In genomic region chr4:47246811-47247210, GRCm38 (mm10) we compare ENCODE assay signal across 11 mouse cellular contexts. TPM values are rescaled to one million over a fixed set of nuclear protein-coding genes. Genes with fewer than 3 reads are reported as not detected.
DNase-seq lines count a peak whose midpoint lies in the region; ATAC-seq and TF ChIP-seq lines count a peak whose summit lies in the region.
"Had no signal": no experiment of that assay in that cellular context is flagged by ENCODE, and none has a peak within 500 bp of the region (broad histone marks: within the 10 kb centered on the region; RNA-seq: fewer than 3 reads in every experiment).

No protein-coding gene starts in this region.

- H3K27ac ChIP-seq in embryonic facial prominence, embryonic 11.5 days (replicated peaks; ENCODE audit: low read depth, low read length): no peak overlapping the region
- no peak overlapping the region for H3K27ac ChIP-seq in embryonic facial prominence, embryonic 10.5 days (replicated peaks)
- no peak overlapping the region for H3K27ac ChIP-seq in midbrain, embryonic 14.5 days (replicated peaks; ENCODE audit: low read depth, low read length)
- no peak overlapping the region for H3K27ac ChIP-seq in midbrain, embryonic 10.5 days (replicated peaks)
- H3K27ac ChIP-seq in embryonic fibroblast, embryonic 13.5 days (ENCODE audit: insufficient read depth, low read length): no peak overlapping the region
- H3K27ac ChIP-seq: embryonic facial prominence, embryonic 15.5 days had no signal

- H3K4me2 ChIP-seq in embryonic facial prominence, embryonic 11.5 days (ENCODE audit: low read depth, low read length): no peak overlapping the region
- H3K4me2 ChIP-seq in midbrain, embryonic 14.5 days (ENCODE audit: low read length): no peak overlapping the region
- H3K4me2 ChIP-seq: embryonic facial prominence, embryonic 15.5 days had no signal

- peak; percentile 35; the same call in 1 of the 2 replicates for TF ChIP-seq CTCF in embryonic fibroblast, embryonic 13.5 days (IDR thresholded peaks at IDR 0.05; ENCODE audit: borderline replicate concordance, insufficient read depth, low read length)

- no peak overlapping the region for H3K9ac ChIP-seq in embryonic facial prominence, embryonic 11.5 days (replicated peaks; ENCODE audit: low read length)
- no peak overlapping the region for H3K9ac ChIP-seq in midbrain, embryonic 14.5 days (replicated peaks; ENCODE audit: low read length)
- H3K9ac ChIP-seq: embryonic facial prominence, embryonic 15.5 days had no signal

- no peaks in the 10 kb centered on the region for H3K36me3 ChIP-seq in embryonic facial prominence, embryonic 11.5 days (replicated peaks; ENCODE audit: control insufficient read depth, insufficient read depth, low read depth, low read length)
- H3K36me3 ChIP-seq in embryonic facial prominence, embryonic 10.5 days (replicated peaks): no peaks in the 10 kb centered on the region
- H3K36me3 ChIP-seq in midbrain, embryonic 14.5 days (ENCODE audit: control insufficient read depth, insufficient read depth, low read length): no peaks in the 10 kb centered on the region
- H3K36me3 ChIP-seq in midbrain, embryonic 10.5 days: no peaks in the 10 kb centered on the region
- H3K36me3 ChIP-seq: embryonic facial prominence, embryonic 15.5 days had no signal

- no peak overlapping the region for H3K4me3 ChIP-seq in embryonic facial prominence, embryonic 11.5 days (ENCODE audit: low read depth, low read length)
- H3K4me3 ChIP-seq in embryonic facial prominence, embryonic 10.5 days: no peak overlapping the region
- no peak overlapping the region for H3K4me3 ChIP-seq in midbrain, embryonic 14.5 days (replicated peaks; ENCODE audit: low read depth, low read length)
- no peak overlapping the region for H3K4me3 ChIP-seq in midbrain, embryonic 10.5 days
- H3K4me3 ChIP-seq in embryonic fibroblast, embryonic 13.5 days (ENCODE audit: insufficient read depth, low read length): no peak overlapping the region
- H3K4me3 ChIP-seq: embryonic facial prominence, embryonic 15.5 days had no signal

- no peaks in the 10 kb centered on the region for H3K9me3 ChIP-seq in embryonic facial prominence, embryonic 11.5 days (replicated peaks; ENCODE audit: control insufficient read depth, low read length)
- no peaks in the 10 kb centered on the region for H3K9me3 ChIP-seq in embryonic facial prominence, embryonic 10.5 days
- no peaks in the 10 kb centered on the region for H3K9me3 ChIP-seq in midbrain, embryonic 14.5 days (ENCODE audit: control insufficient read depth, low read length)
- no peaks in the 10 kb centered on the region for H3K9me3 ChIP-seq in midbrain, embryonic 10.5 days (replicated peaks)
- H3K9me3 ChIP-seq: embryonic facial prominence, embryonic 15.5 days had no signal

- H3K4me1 ChIP-seq in embryonic facial prominence, embryonic 11.5 days (ENCODE audit: control insufficient read depth, insufficient read depth, low read length): no peaks in the 10 kb centered on the region
- peaks cover 23% of the 10 kb centered on the region for H3K4me1 ChIP-seq in embryonic facial prominence, embryonic 10.5 days
- H3K4me1 ChIP-seq in midbrain, embryonic 14.5 days (ENCODE audit: control insufficient read depth, insufficient read depth, low read length): 0 out of 2 replicates have a peak, but pooled peaks cover 2% of the 10 kb centered on the region
- H3K4me1 ChIP-seq in midbrain, embryonic 10.5 days: peaks cover 16% of the 10 kb centered on the region; the same call in 1 of the 2 replicates
- no peaks in the 10 kb centered on the region for H3K4me1 ChIP-seq in embryonic fibroblast, embryonic 13.5 days (ENCODE audit: control insufficient read depth, insufficient read depth, low read length)

- 71% methylated on average over 8 of the region's 8 CpGs for WGBS in embryonic facial prominence, embryonic 11.5 days
- WGBS in embryonic facial prominence, embryonic 10.5 days: 70% methylated on average over 8 of the region's 8 CpGs
- 63% methylated on average over 8 of the region's 8 CpGs for WGBS in midbrain, embryonic 14.5 days
- WGBS in midbrain, embryonic 10.5 days: 71% methylated on average over 8 of the region's 8 CpGs

- no peak for TF ChIP-seq POLR2A in embryonic fibroblast, embryonic 13.5 days (IDR thresholded peaks at IDR 0.05; ENCODE audit: low read depth, low read length)

- peak; percentile 81 for DNase-seq in embryonic facial prominence, embryonic 11.5 days (ENCODE audit: low spot score)
- DNase-seq in embryonic facial prominence, embryonic 10.5 days (ENCODE audit: low spot score): no peak
- DNase-seq in midbrain, embryonic 14.5 days: peak; percentile 76
- no peak for DNase-seq in midbrain, embryonic 10.5 days (ENCODE audit: low spot score)
- peak; percentile 47 for DNase-seq in thymus, postnatal 14 days
- no peak for DNase-seq in left cerebral cortex, adult 18-20 months (ENCODE audit: low spot score in 2 of 2)
- no peak for DNase-seq in ovary, postnatal 10 days (ENCODE audit: low spot score)
- DNase-seq: heart, postnatal 36 days; lung, adult 18-20 months had no signal

- no peak for ATAC-seq in embryonic facial prominence, embryonic 11.5 days (replicated peaks; ENCODE audit: insufficient number of reproducible peaks, low FRiP score, low TSS enrichment, low read depth)
- ATAC-seq in midbrain, embryonic 14.5 days (ENCODE audit: low FRiP score, low TSS enrichment): no peak

- no peaks in the 10 kb centered on the region for H3K27me3 ChIP-seq in embryonic facial prominence, embryonic 11.5 days (ENCODE audit: control insufficient read depth, insufficient read depth, low read length)
- no peaks in the 10 kb centered on the region for H3K27me3 ChIP-seq in embryonic facial prominence, embryonic 10.5 days (replicated peaks; ENCODE audit: low read depth, poor library complexity, severe bottlenecking)
- H3K27me3 ChIP-seq in midbrain, embryonic 14.5 days (ENCODE audit: control insufficient read depth, insufficient read depth, low read length): no peaks in the 10 kb centered on the region
- no peaks in the 10 kb centered on the region for H3K27me3 ChIP-seq in midbrain, embryonic 10.5 days (ENCODE audit: low read depth, poor library complexity, severe bottlenecking)
- H3K27me3 ChIP-seq: embryonic facial prominence, embryonic 15.5 days had no signal

RNA-seq across cellular contexts. Expression of gene Col15a1, which starts 38.9 kb away (rescaled TPM):
- 8.6 and 8.8 TPM in 2 replicates for polyA plus RNA-seq in embryonic facial prominence, embryonic 11.5 days (2014; fragmentation: Nextera tagmentation; extraction: Ambion mirVana)
- polyA plus RNA-seq in embryonic facial prominence, embryonic 10.5 days (2016; fragmentation: Nextera tagmentation; extraction: Ambion mirVana): 6.7 and 8.1 TPM in 2 replicates
- 1.8 and 3.0 TPM in 2 replicates for polyA plus RNA-seq in midbrain, embryonic 14.5 days (2014; fragmentation: Nextera tagmentation; extraction: Ambion mirVana)
- 2.5 and 2.7 TPM in 2 replicates for polyA plus RNA-seq in midbrain, embryonic 10.5 days (2016; fragmentation: Nextera tagmentation; extraction: Ambion mirVana)
- 24.2 and 41.0 TPM in 2 replicates for polyA plus RNA-seq in embryonic fibroblast, embryonic 13.5 days (2011; ENCODE audit: insufficient read length, low read depth, missing spikeins)
- 1 to 10 TPM; 5.2 to 7.6 TPM for total RNA-seq in left cerebral cortex, adult 18-20 months (2021)

Comparison
In these comparisons a context has a peak if more than half of its experiments do, and no peak if none do; other contexts are left out.
1. DNase-seq: peak in embryonic facial prominence, embryonic 11.5 days (single experiment), midbrain, embryonic 14.5 days (single experiment) and thymus, postnatal 14 days (single experiment); none in embryonic facial prominence, embryonic 10.5 days (single experiment), midbrain, embryonic 10.5 days (single experiment), left cerebral cortex, adult 18-20 months (0 of 2) and ovary, postnatal 10 days (single experiment).